Mouse (Mus musculus): ENCODE data around the gene Tm4sf1.

Gene Tm4sf1

DNA sequence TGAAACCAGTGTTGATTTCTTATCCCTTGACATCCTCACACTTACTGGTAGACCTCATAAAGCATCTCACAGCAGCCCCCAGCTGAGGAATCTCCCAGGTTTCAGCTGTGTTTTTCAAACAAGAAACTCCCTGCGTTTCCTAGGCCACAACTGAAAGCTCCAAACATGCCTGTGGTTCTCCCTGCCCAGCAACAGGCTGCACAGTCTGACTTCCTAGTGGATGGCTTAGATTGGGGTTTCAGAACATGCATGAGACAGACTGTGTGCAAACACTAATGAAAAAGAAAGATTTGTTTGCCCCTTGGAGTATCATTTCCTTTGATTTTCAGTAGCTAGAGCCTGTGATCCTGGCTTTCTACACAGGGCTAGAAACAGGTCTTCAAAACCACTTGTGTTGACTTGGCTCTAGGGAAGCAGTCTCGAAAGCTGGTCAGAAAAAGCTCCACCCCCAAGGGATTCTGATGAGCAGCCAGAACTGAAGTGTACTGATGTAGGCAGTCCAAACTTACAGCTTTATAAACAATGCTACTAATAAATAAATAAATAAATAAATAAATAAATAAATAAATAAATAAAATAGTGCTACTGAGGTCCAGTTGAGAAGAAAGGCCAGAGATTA lies at the start of gene Tm4sf1:
Gene Tm4sf1 (minus strand): TSS at position 68 of the 619 bp plus-strand sequence.
- in situ Hi-C loops (cut with MboI; ENCODE audit: unreplicated experiment in 2 of 2): no loop called here

DNA sequence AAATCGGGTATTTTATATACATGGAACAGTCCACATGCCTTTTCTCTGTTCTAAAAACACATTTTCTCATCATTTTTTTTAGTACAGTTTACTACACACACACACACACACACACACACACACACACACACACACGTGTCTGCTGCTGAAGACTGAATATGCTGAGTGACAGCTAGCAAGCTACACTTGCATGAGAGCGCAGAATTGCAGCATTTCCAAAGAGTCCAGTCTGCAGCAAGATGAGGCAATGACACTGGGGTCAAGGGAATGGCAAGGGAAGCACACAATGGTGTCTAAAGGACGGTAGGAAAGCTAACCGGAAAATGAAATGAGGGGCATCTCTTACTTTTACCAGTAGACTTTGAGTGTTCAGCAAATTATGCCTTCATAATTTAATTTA lies 43.0 kb upstream of the Tm4sf1 start:
- in situ Hi-C loops (cut with MboI; ENCODE audit: unreplicated experiment in 2 of 2): no loop called here

DNA sequence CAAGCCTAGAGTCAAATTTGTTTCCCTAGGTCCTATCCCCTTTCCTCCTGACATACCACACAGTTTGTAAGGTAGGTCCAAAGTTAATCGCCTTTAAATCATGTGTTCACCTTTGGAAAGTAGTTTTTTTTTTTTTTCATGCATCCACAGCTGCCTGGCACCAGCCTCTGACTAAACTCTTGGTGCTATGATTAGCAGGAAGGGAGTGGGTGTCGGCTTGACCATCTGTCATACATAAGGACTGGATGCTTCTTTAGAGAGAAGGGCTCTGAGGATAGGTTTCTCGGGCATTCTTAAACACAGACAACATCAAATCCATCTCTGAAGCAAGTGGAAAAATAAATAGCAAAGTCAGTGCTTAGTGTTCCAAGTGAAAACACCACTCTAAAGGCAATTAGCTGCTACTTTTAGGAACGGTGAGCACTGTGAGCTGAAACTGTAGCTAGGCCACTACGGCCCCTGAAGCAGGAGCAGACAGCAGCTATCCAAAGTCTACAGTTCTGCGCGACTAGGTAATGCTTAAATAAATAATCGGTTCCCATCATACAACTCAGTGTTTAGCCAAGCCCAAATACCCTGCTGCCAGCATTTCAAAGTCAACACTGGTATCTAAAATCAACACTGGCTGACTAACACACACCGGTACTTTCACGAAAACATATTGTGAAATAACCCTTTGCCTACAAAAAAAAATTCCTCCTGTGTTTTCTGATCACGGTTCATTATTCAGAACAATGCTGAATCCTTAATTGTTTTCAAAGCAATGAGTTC lies 42.2 kb upstream of the Tm4sf1 start:
- in situ Hi-C loops (cut with MboI; ENCODE audit: unreplicated experiment in 2 of 2): no loop called here

DNA sequence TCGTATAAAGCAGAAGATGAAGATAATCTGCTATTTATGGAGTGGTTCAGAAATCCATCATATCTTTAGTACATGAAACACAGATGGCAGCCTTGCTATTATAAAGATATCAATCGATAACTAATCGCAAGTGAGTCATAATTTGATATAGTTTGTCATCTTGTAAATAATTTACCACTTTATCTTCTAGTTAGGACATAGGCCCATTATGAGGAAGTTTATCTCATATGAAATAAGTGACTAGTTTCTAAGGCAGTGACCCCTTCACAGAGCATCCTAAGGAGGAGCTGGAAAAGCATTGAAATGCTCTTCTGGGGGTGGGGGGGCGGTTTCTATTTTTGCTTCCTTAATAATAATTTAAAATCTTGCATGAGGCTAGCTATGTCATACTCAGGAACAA lies 41.2 kb upstream of the Tm4sf1 start:
- in situ Hi-C loops (cut with MboI; ENCODE audit: unreplicated experiment in 2 of 2): no loop called here

DNA sequence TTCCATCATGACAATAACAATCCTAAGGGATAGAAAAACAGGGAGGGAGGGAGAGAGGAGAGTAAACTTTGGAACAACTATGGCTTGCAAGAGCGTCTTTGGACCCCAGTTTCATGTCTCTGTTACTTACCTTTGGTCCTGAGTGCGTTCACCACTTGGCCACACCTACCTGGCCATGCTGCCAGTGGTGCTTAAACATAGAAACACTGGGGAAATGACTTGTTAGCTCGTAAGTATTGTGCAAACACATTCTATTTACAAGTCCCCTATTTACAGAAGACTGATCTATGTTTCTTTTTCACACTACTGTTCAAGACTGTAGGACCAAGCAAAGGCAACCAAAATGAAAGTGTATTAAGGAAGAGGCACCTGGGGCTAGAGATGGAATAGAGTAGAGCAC lies 39.5 kb upstream of the Tm4sf1 start:
- in situ Hi-C loops (cut with MboI; ENCODE audit: unreplicated experiment in 2 of 2): no loop called here

DNA sequence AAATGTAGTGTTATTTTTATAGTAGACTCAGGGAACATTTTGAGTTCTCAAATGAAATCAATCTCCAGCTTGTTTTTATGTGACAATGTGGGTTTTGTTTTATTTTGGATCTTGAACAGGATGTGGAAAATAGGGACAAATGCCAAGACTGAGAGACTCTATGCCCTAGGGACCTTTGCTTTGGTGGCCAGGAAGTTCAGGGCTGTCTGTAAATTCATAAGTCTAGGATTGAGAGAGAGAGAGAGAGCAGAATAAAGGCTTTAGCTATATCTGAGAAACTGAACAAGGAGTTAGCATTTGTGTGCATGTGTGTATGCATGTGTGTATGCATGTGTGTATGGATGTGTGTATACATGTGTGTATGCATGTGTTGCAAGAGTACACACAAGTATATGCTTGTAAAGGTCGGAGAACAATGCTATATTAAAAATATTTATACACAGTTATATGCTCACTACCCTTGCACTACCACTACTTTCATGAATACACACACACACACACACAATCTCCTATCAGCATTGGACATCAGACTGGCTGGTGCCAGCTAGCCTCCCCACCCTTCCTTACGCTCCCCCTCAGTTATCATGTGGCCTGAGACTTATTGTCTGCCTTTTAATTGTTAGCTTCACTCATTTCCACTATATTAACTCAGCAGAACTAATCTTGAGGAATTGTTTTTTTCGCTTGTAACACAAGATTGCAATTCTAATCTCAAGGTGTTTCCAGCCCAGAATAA lies 33.5 kb upstream of the Tm4sf1 start:
- in situ Hi-C loops (cut with MboI; ENCODE audit: unreplicated experiment in 2 of 2): no loop called here

DNA sequence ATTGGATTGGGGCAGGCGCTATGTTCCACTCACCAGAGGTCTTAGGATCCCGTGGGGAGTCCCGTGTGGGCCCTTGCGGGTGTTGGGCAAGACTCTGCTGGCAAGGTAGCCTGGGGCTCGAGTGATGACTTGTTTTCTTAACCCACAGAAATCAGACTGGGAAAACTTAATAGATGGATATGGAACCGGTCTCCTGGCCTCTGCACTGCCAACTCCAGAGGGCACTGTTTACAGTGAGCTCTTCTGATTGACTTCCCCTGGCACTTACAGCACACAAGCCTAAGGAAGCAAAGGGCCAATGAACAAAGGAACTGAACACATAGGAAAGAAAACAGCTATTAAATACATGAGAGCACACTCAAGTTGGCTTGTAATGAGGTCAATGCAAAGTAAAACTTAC lies 26.2 kb upstream of the Tm4sf1 start:
- in situ Hi-C loops (cut with MboI; ENCODE audit: unreplicated experiment in 2 of 2): no loop called here

GRCm38 (mm10) chr3:57307076-57307475 lies 5.3 kb upstream of the Tm4sf1 start:
- in situ Hi-C loops (cut with MboI; ENCODE audit: unreplicated experiment in 2 of 2): no loop called here

- in situ Hi-C loops (cut with MboI; ENCODE audit: unreplicated experiment in 2 of 2): no loop called here
Measured at GRCm38 (mm10) chr3:57305564-57305963, 3.8 kb upstream of the Tm4sf1 start.

GRCm38 (mm10) chr3:57304484-57304883 lies 2.7 kb upstream of the Tm4sf1 start:
- in situ Hi-C loops (cut with MboI; ENCODE audit: unreplicated experiment in 2 of 2): no loop called here

GRCm38 (mm10) chr3:57304050-57304449 lies 2.3 kb upstream of the Tm4sf1 start:
- in situ Hi-C loops (cut with MboI; ENCODE audit: unreplicated experiment in 2 of 2): no loop called here

DNA sequence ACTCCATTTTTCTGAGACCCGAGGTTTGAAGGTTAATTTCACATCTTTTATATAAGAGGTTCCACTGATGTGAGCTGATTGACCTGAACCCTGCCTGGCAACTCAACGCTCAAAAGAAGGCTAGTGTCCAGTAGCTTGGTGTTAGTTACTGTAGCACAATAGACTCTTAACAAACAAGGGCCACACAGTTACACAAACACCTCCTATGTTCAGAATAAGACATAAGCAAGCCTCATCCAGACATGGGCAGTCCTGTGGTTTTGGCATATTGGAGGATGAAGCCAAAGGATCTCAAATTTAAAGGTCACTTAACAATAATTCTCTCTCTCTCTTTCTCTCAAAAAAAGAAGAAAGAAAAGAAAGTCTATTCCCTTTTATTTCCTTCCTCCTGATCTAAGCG lies 1.7 kb upstream of the Tm4sf1 start:
- in situ Hi-C loops (cut with MboI; ENCODE audit: unreplicated experiment in 2 of 2): no loop called here

DNA sequence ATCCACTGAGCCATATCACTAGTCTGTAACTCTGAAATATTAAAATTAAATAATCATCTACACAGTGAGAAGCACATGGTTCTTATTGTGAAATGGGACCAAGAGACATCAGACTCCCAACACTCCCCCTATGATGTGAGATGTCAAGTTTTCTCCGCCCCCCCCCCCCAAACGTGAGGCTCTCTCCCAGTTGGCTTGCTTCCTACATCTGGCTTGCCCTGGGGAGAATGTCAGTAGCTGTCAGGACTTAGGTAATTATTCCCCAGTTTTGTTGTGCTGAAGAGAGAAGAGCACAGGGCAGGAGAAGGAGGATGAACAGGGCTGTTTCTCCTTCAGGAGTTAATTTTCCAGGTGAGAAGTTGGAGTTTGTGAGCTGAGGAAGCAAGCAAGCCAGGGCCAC lies 1.1 kb upstream of the Tm4sf1 start:
- in situ Hi-C loops (cut with MboI; ENCODE audit: unreplicated experiment in 2 of 2): no loop called here

DNA sequence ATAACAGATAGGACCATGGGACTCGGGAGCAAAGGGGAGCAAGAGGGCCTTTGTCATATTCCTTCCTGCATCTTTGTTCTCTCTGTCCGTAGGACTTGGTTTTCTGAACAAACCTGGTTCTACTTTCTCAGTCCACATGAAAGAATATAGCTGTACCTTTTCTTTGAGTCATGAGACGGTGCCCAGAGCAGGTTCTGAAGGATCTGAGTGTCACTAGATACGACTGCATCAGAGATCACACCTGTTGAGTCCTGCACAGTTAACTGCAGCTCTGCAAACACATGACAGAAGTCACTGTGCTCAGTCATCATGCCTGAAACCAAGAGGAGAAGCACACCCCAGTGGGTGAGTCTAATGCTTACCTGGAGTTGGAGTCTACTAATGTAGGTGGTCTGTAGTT lies 422 bp downstream of the Tm4sf1 start:
- in situ Hi-C loops (cut with MboI; ENCODE audit: unreplicated experiment in 2 of 2): no loop called here

GRCm38 (mm10) chr3:57297991-57298390 lies 3.8 kb downstream of the Tm4sf1 start:
- in situ Hi-C loops (cut with MboI; ENCODE audit: unreplicated experiment in 2 of 2): no loop called here

DNA sequence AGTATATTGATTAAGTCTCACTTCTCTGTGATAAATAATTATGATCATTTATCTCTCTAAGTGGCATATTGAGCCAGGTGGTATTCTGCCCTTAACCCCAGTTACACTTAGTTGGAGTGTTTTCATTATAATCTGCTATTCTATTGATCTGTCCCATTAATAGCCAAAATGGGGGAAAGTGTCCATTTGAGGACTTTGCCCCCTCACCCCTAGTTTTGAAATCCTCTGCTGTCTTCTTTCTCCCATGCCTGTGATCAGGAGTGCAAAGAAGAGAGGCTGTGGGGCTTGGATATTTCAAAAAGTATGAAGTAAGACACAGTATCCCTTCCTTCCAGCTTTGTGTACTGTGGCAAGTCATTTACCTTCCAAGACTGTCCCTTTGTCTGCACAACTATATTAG lies 5.2 kb downstream of the Tm4sf1 start:
- in situ Hi-C loops (cut with MboI; ENCODE audit: unreplicated experiment in 2 of 2): no loop called here

DNA sequence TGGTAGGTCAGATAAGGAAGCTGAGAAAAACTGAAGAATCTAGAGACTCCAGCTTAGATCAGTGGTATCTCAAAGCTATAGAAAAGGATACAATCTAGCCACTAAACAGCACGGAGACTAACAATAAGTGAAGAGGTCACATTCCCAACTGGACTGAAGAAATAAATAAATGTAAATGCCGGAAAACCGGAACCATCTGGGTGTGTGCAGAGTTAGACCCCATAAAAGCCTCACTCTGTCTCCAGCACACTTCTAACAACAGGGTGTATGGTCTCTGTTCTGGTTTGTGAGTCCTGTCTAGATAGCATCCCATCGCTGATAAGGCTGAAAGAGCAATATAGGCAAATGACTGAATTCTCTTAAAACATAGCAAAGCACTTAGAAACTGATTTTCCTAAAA lies 6.2 kb downstream of the Tm4sf1 start:
- in situ Hi-C loops (cut with MboI; ENCODE audit: unreplicated experiment in 2 of 2): no loop called here

- in situ Hi-C loops (cut with MboI; ENCODE audit: unreplicated experiment in 2 of 2): no loop called here
Measured at GRCm38 (mm10) chr3:57294742-57295525, 6.9 kb downstream of the Tm4sf1 start.

- in situ Hi-C loops (cut with MboI; ENCODE audit: unreplicated experiment in 2 of 2): no loop called here
Measured at GRCm38 (mm10) chr3:57293925-57294324, 7.9 kb downstream of the Tm4sf1 start.

DNA sequence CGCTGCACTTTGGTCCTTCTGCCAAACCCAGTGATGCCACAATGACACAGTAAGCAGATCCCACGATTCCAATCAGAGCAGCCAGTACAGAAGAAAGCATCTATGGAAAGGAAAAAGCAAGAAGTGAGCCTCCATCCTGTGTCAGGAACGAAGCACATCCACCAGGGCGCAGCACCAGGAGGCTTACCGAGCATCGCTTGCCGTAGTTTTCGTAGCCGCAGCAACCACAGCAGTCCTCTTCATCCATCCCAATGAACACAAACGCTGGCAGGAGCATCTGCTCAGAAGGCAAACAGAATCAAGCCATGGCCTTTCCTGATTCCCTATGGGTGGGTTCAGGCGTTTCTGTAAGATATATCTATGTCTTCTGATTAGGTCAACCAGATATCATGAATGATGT lies 9.0 kb downstream of the Tm4sf1 start:
- in situ Hi-C loops (cut with MboI; ENCODE audit: unreplicated experiment in 2 of 2): no loop called here

- in situ Hi-C loops (cut with MboI; ENCODE audit: unreplicated experiment in 2 of 2): no loop called here
Measured at GRCm38 (mm10) chr3:57288944-57289491, 12.8 kb downstream of the Tm4sf1 start.
